Mouse (Mus musculus): ENCODE data around the gene Klhl20.
A peak's percentile ranks its signal among the peaks of the same experiment; 100 is the strongest.

The Klhl20 gene

DNA sequence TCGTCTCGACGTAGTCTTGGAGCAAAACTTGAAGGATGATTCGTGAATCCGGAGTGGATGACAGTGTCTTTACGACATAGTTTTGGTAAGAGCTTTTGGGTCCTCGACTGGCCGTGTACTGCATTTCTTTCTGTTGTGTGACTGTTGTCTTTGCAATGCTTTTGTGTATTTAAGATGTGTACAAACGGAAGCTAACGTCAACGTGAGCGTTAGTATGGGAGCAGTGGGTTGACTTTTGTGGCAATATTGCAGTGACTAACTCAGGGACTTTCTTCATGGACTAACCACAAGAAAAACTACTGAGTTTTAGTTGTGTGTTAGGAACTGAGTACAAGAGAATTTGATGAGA is 60.1 kb downstream of the Klhl20 start:
- no peak for DNase-seq (ENCODE audit: low spot score)

GRCm38 (mm10) chr1:161070352-161071271 is 60.7 kb downstream of the Klhl20 start, which contains the start of the genes Dars2 and Cenpl:
Gene Dars2, minus strand, starts transcription at chr1:161070658.
Gene Cenpl, plus strand, starts transcription at chr1:161070713.
- peak; percentile 96 for DNase-seq (ENCODE audit: low spot score)

DNA sequence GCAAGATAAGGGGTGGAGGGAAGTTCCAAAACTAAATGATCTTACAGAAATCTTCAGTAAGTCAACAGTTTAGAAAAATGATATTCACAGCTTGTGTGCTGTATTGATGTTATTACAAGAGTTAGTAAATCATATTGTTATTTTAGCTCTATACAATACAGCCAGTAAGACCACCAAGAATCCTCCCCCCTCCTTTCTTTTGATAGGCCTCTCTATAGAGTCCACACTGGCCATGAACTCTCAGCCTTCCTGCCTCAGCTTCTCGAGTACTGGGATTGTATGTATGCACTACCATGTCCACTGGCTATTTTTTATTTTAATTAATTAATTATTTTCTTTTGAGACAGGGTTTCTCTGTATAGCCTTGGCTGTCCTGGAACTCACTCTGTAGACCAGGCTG is 68.0 kb downstream of the Klhl20 start:
- DNase-seq (ENCODE audit: low spot score): no peak

- no peak for DNase-seq (ENCODE audit: low spot score)
These were observed 74.1 kb downstream of the Klhl20 start for GRCm38 (mm10) chr1:161057164-161057563.

DNA sequence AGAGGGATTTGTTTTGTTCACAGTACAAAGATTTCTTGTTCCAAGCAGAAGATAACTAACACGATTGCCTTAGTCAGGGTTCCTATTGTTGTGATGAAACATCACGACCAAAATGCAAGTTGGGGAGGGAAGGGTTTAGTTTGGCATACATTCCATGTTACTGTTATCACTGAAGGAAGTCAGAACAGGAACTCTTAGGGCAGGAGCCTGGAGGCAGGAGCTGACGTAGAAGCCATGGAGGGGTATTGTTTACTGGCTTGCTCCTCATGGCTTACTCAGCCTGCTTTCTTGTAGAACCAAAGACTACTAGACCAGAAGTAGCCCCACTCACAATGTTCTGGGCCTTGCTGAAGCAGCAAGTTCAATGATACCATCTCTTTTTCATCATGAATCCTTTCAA is 84.3 kb downstream of the Klhl20 start:
- no peak for DNase-seq (ENCODE audit: low spot score)

DNA sequence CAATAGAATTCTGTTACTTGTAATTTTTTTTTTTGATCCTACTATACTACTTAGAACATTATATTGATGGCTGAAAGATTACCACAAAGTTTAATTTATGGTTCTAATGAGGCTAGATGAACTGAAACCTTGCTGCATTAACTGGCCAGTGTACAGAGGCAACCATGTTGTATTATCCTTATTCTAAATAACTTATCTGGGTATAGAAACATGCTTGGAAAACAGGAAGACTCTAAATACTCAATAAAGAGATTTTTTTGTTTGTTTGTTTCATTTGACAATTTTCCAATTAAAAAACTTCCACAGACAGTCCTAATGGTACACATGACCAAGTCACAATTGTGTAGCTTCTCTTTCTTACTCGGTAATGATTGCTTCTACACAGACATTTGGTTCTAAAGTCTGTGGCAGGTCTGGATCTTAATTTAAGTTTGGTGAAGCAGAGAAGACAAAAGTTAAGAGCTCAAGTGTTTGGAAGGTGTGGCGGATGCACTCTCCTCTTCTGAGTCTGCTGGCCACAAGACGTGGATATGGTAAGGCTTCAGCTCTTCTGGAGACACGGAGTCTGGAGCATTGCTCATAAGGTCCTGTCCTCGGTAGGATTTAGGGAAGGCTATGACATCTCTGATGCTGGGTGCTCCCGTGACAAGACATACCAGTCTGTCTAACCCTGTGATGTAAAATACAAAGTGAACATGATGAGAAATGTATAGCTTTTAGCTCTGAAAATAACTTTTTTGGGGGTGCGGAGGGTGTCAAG is 89.9 kb downstream of the Klhl20 start:
- DNase-seq (ENCODE audit: low spot score): no peak

GRCm38 (mm10) chr1:161040855-161041254 is 90.5 kb downstream of the Klhl20 start:
- DNase-seq (ENCODE audit: low spot score): no peak

GRCm38 (mm10) chr1:161040426-161040770 is 90.9 kb downstream of the Klhl20 start:
- DNase-seq (ENCODE audit: low spot score): no peak

- DNase-seq (ENCODE audit: low spot score): no peak
These were observed 91.4 kb downstream of the Klhl20 start for GRCm38 (mm10) chr1:161039741-161040425.

- DNase-seq (ENCODE audit: low spot score): no peak
These were observed 92.2 kb downstream of the Klhl20 start for GRCm38 (mm10) chr1:161038968-161039721.
